Mouse (Mus musculus) erythroid progenitor cell, adult 5-6 weeks (primary cell): ENCODE measurements around the gene Tubgcp2. TPM values are rescaled to one million over a fixed set of nuclear protein-coding genes. Genes with fewer than 3 reads are reported as not detected.
A peak's percentile ranks its signal among the peaks of the same experiment; 100 is the strongest.

Experiments used
- ATAC-seq: replicated peaks from 2 replicates; pipeline ENCODE4 v1.8.0; 2016; ENCODE audit warnings: moderate number of reproducible peaks, mild to moderate bottlenecking, moderate TSS enrichment, inconsistent platforms; ENCODE audit not compliant: poor library complexity, low FRiP score, severe bottlenecking
- total RNA-seq, 2 experiments: library from RNA; stranded (forward) in 1 of 2; stranded (reverse) in 1 of 2; fragments of 150-400 nt in 1 of 2; fragments of 186-747, 209-891 nt in 1 of 2; gene quantifications; 2 replicates each; pipeline versions ENCODE4 v1.2.3 to v1.2.4; 2015 to 2017; ENCODE audit warnings: low replicate concordance in 2 of 2

Tubgcp2 gene
- total RNA-seq, 2 experiments from 2014 or later, result 18.0 to 26.9 TPM

DNA sequence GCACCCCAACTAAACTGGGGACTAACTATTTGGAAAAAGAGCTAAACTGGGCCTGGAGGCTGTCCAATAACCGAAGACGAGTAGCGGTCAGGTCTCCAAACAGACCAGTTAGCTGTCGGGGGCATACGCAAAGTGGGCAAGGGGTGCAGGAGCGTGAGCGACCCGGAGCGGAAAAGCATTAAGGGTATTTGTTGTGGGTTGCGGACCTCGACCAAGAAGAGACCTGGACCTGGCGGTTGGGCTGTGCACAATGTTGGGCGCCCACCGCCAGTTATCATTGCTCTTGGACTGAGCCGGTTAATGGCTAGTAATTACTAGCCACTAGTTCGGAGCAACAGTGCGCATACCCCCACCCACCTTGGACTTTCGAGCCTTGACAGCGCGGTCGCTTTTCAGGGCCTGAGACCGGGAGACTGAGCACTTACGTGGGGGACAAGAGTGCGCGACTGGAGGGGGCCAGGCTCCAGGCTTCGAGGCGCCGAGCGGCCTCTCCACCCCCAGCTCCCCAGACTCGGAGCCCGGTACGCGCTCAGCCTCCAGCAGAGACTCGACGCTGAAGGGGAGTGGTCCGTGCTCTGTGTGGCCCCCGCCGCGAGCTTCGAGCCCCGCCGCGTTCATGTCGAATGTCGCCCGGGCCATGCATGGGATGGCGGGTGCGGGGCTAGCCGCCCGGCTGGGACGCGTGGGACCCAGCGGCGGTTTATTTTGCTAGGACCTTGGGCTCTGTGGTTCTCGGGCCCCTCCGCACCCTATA is 12.1 kb upstream of the Tubgcp2 start, which contains the start of gene Msx3:
Gene Msx3, minus strand, starts transcription at position 729 of the 754 bp plus-strand sequence.
- ATAC-seq, result no peak

DNA sequence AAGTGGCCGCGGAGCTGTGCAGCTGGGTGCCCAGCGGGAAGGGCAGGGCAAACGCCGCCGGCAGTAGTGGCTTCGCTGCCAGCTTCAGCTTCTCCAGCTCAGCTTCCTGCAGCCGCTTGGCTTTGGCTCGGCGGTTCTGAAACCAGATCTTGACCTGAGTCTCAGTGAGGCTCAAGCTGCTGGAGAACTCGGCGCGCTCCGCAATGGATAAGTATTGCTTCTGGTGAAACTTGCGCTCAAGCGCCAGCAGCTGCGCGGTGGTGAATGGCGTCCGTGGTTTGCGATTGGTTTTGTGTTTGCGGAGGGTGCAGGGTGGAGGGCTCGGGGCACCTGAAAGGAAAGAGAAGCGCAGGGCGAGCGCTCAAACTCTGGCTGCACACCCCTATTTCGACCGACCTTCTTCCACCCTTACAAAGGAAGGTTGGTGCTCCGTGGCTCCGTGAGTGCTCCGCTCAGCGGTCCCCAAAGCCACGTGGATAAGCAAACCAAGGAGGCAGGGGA is 11.4 kb upstream of the Tubgcp2 start:
- ATAC-seq, result no peak

DNA sequence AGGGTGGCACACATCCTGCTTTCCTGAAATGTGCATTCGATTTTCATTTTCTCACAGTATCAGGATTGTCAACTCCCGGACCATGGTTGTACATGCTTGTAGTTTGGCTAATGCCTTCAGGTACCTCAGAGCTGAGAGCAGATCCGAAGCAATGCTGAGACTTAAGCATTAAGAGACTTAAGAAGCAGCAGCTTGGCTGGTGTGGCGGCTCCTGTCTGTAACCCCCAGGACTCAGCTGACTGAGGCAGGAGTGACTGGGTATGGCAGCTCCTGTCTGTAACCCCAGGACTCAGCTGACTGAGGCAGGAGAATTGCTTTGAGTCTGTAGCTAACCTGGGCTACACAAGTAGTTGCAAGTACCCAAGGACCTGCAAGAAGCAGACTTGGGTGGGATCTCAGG is 9.1 kb upstream of the Tubgcp2 start:
- ATAC-seq, result no peak

DNA sequence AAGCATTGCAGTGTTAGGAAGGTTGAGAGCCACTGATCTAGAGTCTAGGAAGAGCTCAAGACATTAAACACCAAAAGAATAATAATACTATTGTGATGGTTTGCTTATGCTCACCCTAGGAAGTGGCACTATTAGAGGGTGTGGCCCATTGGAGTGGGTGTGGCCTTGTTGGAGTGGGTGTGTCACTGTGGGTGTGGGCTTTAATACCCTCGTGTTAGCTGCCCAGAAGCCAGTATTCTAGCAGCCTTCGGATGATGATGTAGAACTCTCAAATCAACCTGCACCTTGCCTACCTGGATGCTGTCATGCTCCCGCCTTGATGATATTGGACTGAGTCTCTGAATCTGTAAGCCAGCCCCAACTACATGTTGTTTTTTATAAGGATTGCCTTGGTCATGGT is 6.3 kb upstream of the Tubgcp2 start:
- ATAC-seq, result no peak

DNA sequence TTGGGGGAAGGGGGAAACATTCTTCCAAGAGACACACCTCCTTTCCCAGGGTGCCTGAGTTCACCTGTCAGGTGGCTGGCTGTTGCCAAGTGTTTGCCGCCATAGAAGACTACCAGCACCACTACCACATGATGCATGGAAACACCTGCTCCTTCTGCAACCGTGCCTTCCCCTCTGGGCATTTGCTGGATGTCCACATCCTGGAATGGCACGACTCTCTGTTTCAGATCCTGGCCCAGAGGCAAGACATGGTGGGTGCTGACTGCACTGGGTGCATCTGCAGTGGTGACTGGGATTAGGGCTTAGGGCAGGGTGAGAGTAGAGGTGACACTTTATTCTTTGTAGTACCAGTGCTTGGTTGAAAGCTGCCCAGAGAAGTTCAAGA is 694 bp upstream of the Tubgcp2 start:
- ATAC-seq, result no peak

DNA sequence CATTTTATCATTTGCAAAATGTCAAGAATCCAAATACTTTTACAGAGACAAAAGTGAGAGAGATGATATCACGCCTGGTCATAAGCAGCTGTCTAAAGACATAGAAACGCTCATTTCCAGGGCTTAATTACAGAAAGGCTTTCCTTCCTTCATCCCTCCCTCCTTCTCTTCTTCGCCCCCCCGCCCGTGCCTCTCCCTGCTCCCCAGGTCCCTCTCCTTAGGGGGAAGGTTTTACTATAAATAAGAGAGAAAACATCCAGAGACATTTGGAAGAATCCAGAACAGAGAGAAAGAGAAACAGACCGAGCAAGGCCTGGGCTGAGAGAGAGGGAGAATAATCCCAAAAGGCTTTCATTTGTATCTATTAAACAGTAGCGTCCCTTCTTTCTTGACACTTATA is 1.0 kb downstream of the Tubgcp2 start:
- ATAC-seq, result no peak

DNA sequence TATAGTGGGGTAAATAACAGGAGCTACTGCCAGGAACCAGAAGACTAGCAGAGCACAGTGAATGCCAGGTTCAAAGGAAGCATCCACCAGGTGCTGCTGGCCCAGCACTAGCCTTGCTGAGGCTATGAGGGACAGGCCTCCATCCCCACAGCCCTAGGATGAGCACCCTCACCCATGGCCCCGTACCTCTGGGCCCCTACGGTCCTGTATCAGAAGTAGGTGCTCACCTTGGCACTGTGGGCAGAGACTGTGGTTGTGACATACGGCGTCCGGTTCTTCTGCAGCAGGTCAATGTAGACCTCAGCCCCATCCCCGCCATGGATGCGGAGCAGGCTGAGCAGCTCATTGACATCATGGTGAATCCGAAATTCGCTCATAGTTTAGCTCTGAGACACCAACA is 3.1 kb downstream of the Tubgcp2 start:
- no peak for ATAC-seq

DNA sequence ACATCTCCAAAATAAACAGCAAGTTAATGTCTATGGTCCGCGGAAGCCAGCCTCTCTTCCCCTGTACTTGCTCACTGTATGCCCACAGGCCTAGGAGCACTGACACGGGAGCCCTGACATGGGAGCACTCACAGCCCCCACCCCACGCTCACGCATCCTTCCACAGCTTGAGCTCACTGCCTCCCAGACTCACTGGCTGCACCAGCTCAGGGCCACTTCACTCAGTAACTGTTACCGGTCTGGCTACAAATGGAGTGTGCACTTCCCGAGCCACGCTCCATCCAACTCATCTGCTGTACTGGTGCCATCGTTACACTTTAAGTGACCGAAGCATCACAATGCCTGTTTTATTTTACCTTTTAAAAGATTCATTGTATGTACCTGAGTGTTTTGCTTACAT is 4.1 kb downstream of the Tubgcp2 start:
- ATAC-seq, result no peak

DNA sequence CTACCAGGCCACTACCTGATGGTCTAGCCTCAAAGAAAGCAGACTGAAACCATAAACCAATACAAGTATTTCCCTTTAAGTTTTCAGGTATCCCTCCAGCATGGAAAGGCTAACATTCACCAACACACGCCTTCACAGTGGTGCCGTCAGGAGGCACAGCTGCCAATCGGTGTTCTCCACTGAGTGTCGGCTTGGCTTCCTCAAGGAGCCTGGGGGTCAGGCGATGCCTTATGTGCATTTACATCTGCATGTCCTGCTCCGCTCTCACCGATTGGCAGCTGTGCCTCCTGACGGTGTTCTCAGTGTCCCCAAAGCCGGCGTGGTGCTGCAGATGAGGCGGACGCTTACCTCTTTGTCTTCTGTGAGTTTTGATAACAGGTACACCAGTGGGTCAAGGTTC is 4.7 kb downstream of the Tubgcp2 start:
- ATAC-seq, result no peak

DNA sequence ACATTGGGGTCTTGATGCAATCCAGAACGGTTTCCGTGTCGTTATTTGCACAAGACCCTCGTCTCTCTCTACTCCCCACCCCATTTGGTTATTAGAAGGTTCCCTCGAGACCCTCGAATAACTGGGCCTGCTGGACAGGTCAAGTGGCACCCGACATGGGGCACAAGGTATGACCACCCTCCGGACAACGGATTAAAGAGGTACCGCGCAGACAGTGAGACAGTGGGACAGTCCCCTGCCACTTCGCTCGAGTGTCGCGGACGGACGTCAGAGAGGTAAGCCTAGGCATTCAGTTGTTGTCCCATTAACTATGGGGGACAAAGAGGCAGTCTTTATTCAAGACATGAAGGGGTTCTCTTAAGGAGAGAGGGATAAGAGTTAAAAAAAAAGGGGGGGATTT is 25.1 kb downstream of the Tubgcp2 start:
- no peak for ATAC-seq

DNA sequence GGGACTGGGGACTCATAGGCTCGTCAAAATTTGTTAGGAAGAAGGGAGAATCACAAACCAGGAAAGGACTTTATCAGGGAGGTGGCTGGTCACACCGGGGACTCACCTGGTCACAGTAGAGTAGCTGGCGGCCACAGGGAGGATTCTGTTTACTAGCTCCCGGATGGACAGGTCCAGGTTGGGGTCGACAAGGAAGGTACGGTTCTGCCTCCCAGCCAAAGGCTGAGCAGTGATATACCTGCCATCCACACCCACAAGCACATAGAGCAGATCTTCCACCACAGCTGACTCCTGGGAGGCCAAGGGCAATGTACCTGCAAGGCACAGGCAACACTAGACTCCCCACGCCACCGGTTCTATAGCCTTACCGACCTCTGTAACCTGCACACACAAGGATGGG is 28.7 kb downstream of the Tubgcp2 start:
- ATAC-seq, result no peak

DNA sequence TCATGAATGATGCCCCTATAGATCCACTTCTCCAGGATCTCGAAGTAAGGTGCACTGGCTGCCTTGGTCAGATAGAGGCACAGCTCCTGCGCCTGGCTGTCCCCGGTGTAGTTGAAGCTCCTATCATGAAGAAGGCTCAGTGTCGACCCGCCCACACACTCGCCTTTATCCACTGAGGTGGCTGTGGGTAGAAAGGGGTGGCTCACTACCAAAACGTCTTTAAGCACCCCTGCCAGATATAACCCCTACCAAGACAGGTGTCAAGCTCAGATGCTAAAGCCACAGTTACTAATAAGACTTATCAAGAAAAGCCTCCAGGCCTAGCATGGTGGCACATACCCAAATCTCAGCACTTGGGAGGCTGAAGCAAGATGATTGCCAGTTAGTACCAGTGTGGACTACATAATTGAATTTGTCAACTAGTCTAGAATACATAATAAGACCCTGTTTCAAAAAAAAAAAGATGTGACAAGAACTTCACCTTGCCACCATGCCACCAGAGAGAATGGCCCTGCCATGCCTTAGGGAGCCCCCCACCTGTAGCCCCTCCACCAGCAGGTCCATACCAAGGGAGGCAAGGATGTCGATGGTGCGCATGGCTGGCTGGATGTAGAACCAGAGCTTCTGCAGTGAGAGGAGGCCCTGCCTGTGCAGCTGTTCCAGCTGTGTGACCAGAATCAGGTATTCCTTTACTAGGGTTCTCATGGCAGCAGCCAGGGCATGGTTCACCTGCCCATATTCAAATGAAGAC is 29.4 kb downstream of the Tubgcp2 start:
- no peak for ATAC-seq

DNA sequence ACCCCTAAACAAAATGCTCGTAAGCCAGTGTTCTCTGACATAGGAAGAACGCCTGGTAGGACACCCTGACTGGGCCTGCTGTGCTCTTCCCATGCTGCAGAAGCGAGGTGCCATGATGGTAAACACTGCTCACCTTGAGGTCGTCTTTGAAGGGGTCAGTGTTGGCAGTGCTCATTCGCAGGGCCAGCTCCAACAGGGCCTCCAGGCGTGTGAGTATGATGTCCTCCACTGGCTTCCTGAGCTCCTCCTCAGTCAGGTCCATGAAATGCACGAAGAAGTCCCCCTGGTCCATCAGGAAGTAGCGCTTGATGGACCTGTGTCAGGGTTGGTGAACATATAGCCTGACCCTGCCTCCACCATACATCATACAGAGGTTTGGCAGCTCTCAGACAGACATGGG is 31.8 kb downstream of the Tubgcp2 start:
- no peak for ATAC-seq

DNA sequence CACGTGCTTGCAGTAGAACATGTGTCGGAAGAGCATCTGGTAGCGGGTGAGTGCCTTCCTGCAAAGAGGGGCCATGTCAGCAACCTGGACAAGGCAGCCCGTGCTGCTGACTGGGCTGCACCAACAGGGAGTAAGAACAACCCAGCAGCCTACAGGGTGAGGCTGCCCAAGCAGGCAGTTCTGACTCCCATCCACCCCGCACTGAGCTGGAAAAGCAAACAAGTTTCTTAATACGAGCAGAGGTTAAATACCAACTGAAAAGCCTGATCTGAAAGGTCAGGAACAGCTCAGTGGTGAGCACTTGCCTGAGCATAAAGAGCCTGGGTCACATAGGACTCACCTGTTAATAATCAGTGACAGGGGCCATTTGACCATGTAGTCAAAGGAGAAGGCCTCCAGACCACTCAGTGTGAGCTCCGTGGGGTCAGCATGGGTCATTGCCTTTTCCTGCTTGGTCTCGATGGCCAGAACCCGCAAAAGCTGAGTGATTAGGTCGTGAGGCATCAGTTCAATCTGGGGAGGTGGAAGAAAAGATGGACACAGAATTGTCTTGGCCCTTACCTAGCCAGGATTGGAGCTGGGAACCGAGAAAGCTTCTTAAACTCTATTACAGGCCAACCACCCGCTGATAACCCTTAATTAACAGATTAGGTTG is 35.3 kb downstream of the Tubgcp2 start:
- ATAC-seq, result no peak

DNA sequence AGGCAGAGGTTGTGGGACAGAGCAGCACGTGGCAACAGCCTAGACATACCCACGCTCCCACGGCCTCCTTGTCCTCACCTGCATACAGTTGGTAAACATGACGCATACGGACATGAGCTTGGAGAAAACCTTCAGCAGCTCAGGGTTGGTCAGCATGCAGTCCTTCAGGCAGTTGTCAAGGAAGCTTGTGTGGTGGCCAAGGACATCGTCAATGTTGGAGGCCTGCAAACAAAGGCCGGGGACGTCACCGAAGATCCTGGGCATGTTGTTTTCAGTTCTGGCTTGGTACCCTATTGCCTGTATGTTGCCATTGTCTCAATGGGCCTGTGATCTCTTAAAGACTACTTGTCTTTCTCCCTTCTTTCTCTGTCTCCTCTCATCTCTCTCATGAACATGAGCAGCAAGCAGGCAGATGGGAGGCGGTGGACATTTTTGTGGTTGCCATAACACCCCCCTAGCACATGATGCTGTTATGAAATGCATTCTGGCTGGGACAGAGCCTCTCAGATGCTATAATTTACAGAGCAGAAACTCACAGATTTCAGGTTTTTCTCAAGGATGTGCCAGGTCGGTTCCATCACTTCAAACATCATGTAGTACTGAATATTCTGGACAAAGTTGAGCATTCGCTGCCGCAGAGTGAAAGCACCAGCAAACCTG is 37.6 kb downstream of the Tubgcp2 start:
- ATAC-seq, result no peak

DNA sequence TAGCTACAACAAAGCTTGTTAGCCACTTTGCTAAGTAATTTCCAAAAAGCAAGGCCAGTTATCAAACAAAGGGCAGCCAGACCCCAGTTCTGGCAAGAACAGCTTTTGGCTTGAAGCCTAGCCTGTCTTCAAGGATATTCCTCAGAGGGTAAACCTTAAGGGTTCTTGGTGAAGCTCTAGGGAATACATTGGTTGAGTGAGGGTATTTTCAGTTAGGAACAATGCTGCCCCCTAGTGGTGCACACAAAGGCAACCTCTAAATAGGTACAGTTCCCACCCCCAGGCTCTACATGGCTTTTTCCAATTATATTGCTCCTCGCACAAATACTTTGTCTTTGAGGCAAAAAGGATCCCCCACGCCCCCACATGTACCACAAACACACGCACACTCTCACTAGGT is 41.8 kb downstream of the Tubgcp2 start:
- ATAC-seq, result no peak

DNA sequence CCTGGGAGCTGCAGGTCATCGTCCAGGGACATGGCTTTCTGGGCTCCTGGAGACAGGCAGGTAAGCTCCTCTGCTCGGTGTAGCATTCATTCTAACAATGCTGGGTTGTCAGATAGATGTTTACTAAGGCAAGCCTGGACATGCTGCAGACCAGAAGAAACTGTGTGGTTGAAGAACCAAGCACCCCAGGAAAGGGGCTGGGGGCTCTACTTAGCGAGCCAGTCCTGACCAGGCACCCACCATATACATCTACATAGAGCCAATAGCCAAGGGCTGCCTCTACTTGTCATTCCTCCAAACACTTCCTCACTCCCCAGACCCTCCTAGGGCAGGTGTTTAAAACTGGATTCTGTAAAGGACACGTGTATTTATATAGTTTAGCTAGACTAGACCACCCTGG is 42.3 kb downstream of the Tubgcp2 start:
- ATAC-seq, result no peak

DNA sequence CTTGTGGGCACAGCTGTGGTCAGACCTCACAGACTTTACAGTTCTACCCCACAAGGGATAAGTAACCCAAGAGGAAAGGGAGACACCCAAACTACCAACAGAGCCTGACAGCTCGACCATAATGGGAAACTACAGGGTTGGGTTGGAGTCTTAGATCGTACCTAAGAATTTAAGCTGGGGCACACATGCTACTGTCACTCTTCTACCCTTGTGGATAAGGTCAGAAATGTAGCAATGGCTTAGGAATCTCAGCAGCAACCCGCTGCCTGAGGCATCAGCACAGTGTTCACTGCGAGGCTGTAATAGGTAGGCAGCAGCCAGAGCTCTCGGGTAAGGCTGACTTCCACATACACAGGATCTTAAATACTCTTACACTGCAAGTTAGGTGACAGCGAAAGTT is 42.9 kb downstream of the Tubgcp2 start:
- no peak for ATAC-seq

DNA sequence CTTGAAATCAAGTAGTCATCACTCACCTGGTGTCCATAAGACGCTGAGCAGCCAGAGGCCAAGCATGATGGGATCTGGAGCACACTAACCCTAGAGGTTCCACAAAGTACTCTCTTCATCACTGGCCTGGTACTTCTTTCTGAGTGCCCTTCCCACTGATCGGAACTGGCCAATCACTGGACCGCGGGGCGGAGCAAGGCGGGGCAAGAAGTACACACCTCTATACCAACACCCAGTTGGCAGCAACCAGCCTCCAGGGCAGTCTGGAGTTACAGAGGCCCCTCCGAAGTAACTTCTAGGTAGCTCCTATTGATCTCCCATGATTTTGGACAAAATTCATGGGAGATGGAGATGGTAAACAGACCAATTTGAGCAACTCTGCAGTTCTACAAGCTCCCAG is 44.1 kb downstream of the Tubgcp2 start, which contains the start of gene Adam8:
Gene Adam8, minus strand, starts transcription at position 157 of the 400 bp plus-strand sequence.
- peak; percentile 61 for ATAC-seq

DNA sequence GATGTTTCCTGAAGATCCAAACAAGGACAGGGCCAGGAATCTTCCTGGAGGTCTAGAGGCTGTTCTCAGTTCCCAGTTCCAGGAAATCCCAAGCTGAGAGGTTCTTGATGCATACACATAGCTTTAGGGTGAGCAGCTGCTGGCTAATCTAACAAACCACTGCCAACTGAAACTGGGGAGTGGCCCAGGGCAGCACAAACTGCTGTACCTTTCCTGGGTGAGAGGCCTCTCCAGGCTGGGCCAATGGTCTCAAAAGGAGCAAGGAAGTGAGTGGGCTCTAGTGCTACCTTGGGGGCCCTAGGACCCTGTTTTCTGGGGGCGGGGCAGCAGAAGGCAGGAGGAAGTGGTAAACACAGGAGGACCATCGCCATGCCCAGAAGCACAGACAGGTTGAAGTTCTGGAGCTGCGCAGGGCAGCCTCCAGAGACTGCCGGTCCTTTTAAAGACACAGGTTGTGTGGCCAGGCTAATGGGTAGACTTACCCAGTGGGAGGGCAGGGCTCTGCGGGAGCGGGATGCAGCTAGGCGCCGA is 45.5 kb downstream of the Tubgcp2 start:
- ATAC-seq, result no peak
